Mouse (Mus musculus) right cerebral cortex, postnatal 25 days (tissue): ENCODE data around the gene Acot11.
A peak's percentile ranks its signal among the peaks of the same experiment; 100 is the strongest.

ENCODE experiments used
- DNase-seq: peaks from one replicate; pipeline ENCODE4 v3.0.0; 2022

Acot11 gene

DNA sequence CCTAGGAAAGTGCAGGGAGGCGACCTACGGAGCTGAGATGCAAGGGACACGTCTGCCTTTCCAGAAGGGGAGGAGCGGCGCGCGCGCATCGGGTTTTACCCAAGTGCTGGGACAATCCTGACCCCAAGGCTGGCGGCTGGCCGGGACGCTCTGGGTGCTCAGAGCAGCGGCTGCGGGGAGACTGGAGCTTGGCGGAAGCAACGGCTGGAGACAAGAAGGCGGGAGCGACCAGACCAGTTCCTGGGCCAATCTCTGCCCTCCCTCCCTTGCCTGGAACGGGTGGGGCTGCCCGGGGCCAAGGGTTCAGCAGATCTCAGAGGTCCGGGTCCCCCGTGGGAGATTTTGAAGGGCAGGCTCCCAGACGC is at the start of gene Acot11:
Gene Acot11 (minus strand): TSS at position 89 of the 365 bp plus-strand sequence.
- DNase-seq = no peak

DNA sequence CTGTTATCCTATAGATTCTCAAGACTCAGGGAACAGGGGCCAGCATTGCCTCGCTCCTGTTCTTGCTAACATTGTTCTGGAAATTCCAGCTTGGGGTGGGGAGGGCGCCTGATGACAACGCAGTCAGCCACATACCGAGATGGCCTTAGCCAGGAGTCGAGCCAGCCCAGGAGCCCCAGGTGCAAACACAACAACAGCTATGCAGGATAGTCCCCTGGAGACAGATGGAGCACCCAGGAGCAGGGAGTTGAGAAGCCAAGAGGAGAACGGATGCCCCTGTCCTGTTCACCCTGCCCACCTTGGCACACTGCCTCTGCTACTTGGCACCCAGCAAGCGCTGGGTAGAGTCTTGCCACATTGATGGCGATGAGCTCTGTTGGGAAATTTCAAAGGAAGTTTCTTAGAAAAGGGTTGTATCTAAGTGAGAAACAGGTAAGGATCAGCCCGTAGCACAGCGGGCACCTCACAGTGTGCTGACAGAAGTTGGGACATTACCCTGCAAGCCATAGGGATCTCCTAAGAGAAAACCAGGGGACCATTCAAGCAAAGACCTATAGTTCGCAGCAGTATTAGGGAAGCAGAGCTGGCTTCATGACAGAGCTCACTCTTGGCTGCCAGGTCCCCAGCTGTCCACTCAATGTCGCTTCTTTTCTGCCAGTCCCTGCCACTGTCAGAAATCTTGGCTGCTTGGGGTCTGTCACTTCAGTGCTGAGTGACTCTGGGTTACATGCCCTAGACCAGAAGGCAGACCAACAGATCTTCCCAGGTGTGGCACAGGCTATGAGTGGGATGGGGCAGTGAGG is 43.7 kb upstream of the Acot11 start:
- DNase-seq = no peak

DNA sequence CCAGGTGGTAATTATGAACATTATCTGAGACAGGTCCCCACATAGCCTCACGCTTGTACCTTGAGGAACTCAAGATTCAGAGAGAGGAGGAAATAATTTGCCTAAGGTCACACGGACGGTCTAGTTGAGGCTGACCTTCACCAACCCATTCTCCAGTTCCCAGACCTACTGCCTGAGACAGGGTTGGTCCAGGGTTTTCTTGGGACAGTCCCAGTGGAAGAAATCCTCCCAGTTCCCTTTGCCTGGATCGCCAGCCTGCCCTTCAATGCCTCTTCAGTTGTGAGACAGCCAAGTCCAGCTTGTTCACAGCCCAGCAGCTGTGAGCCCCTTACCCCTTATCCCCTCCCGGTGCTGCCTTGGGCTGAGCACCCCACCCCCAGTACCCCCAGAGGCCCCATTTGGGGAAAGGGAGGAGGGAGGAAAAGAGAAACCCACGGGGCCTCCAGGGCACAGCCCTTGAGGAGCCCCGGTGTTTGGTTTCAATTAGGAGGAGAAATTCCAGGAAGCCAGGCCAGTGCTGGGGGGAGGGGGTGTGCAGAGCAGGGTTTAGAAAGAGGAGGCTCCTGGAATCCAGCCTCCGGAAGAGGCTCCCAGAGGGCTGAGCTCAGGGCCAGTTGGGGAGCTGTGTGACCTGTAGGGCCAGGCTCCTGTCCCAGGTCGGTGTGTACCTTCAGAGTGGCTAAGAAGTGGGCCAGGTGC is 42.9 kb upstream of the Acot11 start:
- DNase-seq = no peak

DNA sequence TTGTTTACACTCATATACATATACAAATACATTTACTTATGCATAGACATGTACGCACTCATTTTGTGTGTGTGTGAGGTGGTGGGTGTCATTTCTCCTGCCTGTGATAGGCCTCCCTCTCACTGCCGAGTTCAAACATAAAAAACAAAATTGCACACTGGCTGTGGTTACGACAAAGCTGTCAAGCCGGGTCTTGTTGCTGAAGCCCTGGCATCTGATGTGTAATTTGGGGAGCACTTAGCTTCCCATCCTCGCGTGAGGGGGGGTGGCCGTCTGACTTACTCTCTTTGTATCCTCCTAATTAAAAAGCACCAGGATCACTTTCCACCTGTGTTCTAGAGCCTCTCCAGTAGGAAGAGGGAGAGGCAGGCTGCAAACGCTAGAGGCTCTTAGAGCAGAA is 37.8 kb upstream of the Acot11 start:
- DNase-seq = no peak

DNA sequence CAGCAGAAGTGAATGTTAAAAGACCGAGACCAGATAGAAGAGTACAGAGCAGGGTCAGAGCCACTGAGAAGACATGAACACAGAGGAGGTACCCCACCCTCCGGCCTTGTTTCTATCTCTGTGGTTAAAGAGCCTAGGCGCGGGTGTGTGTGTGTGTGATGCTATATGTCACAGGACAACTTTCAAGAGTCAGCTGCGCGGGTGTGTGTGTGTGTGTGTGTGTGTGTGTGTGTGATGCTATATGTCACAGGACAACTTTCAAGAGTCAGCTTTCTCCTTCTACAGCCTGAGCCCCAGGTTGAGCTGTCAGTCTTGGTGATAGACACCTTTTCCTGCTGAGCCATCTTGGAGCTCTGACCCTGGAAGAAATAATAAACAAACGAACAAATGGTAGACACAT is 37.1 kb upstream of the Acot11 start:
- no peak for DNase-seq

DNA sequence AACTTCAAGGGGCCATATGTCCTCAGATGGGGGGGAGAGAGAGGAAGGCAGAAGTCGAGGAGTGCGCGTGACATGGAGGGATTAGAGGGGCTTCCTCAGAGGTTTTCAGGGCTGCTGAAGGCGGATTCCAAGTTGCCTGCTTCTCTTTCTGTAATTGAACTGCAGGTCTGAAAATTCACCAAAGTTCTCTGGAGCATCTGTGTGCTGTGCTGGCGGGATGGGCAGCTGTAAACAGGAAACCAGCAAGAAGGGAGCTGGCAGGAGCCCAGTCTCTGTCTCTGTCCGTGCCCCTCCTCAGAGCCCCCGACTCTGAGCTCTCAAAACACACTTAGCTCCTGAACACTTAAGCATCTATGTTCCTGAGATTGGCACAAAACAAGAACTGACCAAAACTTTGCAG is 36.5 kb upstream of the Acot11 start:
- no peak for DNase-seq

DNA sequence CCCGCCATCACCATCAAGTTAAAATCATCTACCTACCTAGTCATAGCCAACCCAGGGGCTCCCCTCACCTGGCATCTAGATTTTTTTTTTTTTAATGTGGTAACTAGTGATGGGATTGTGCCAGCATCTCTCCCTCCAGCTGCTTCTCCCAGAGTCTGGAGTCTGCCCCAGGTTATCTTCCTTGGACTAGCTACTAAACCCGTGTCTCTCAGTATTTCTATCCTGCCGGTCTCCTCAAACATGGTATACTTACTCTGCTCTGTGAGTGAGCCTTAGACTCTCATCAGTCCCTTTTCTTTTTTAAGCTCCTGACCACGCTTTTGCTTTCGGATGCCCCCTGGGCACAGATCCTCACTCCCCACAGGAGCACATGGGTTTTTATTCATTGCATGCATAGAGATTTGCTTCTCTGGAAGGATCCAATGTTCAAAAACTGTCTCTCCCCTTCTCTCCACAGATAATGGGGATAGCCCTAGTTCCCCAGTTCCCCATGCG is 35.9 kb upstream of the Acot11 start:
- DNase-seq = no peak

DNA sequence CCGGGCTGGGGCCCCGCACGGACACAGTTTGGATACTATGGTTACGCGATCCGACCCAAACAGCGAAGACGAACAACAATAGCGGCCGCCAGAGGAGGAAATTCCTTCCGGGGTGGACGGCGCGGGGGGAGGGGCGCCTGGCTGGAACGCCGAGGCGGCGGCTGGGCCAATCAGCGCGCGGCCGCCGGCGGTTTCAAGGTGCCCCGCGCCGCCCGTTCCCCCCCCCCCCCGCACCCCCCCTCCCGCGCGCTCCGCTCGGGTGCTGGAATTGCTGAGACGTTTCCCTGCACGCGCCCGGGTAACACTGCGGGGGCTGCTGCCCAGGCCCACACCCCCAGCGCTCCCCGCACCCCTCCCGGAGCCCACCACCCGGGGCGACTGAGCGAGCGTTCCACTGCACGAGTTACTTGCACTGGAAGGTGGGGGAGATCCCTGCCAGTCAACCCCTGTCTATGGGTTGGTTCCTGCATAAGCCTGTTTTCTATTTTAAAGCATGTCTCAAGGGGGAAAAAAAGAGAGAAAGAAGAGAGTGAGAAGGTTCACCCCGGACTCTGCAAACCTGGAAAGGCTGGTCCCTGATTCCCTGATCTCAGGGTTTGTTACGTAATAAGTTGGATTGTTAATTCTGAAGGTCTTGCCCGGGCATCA is 35.3 kb upstream of the Acot11 start:
- DNase-seq = peak; percentile 88

DNA sequence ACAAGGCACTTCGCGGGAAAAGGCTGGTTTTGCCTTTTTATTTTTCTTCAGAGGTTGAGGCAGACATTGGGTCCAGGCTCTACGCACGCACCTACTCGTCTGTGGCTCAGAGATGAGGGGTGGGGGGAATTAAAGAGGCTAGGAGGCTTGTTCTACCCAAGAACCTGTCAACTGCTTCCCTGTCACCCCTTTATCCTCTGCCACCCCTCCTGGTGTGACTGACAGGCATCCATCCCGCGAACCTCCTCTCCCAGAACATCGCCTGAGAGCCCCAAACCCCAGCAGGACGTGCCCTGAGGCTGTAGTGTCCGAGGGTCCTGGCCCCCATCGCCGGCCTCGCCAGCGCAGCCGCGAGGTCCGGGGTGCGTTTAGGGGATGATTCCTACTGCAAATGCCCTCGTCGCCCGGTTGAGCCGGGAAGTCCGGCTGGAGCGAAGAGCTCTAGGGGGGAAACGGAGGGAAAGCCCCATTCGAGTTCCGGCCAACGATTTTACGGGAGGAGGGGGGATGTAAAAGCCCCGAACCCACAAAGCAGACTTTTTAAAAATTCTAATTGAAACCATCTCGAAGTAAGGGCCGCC is 34.5 kb upstream of the Acot11 start:
- DNase-seq = peak; percentile 44

DNA sequence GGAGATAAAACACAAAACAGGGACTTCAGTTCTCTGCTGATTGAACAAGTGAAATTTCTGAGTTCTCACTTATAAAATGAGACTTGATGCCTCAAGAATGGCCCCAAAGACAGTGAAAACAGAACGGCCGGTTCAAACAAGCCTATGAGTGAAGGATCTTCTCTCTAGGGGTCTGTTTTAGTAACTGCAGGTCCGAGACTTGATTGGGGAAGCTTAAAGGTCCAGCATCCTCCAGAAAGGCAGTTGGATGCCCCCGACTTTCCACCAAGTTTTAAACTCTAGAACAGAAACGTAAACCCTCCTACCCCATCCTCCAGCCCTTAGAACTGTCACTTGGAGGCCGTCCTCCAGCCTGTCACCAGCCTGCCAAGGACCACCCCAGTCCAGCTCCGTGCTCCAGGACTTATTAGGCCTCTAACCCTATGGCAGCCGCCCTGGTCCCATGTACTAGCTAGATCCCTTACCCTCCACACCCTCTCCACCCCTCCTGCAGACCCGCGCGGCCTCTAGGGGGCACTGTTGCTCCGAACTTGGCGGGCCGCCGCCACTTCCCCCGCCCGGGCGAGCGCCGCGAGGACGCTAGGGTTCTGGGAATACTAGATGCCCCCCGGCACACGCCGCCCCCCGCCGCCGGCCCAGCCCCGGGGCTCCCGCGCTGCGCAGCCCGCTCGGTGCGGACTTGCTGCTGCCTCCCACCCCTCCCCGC is 33.9 kb upstream of the Acot11 start:
- DNase-seq = peak; percentile 97

DNA sequence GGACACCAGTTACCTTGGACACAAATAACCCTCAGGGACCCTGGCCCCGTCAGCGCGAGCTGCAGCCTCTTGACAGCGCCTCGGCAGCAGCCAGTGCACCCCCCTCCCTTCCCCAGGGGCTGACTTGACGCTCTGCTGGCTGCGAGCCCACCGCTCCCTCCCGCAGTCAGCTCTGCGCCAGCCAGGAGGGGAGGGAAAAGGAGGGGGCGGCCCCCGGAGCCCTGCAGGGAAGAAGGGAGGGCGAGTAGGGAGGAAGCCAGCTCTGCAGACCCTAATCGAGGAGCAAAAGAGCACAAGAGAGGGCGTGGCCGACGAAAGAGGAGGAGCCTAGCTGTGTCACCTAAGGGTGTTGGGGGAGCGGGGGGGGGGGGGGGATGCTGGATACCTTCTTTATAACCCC is 33.2 kb upstream of the Acot11 start:
- DNase-seq = peak; percentile 55

DNA sequence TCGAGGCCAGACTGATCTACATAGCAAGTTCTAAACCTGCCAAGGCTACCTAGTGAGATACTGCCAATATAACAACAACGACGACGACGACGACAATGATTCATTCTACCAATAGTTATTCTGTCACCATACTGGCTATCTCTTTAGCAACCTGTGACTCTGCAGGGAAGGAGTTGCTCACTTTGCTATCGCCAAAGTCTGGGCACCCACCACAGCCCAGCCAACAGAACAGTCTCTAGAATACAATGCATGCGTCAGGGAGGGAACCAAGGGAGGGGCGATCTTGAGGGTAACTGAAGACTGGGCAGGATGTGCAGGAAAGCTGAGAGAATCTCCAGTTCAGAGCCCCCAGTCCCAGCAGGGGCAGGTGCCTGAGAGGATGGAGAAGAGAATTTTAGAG is 32.6 kb upstream of the Acot11 start:
- no peak for DNase-seq

DNA sequence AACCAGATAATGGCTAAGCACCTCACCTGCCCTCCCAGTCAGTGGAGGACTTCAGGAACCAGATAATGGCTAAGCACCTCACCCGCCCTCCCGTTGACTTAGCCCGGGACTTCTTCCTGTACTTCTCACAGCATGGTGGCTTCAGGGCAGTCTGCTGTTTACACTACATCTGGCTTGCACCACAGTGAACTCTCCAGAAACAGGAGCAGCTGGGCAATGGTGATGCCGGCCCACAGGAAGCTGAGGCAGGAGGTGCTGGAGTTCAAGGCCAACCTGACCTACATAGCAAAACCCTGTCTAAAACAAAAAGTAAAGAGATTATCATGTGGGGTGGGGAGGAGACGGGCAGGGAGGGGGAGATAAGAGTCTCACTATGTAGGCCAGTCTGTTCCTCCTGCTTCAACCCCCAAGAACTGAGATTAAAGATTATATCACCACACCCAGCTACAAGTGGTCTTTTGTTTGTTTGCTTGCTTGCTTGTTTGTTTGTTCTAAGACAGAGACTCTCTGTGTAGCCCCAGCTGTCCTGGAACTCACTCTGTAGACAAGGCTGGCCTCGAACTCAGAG is 25.8 kb upstream of the Acot11 start:
- no peak for DNase-seq

DNA sequence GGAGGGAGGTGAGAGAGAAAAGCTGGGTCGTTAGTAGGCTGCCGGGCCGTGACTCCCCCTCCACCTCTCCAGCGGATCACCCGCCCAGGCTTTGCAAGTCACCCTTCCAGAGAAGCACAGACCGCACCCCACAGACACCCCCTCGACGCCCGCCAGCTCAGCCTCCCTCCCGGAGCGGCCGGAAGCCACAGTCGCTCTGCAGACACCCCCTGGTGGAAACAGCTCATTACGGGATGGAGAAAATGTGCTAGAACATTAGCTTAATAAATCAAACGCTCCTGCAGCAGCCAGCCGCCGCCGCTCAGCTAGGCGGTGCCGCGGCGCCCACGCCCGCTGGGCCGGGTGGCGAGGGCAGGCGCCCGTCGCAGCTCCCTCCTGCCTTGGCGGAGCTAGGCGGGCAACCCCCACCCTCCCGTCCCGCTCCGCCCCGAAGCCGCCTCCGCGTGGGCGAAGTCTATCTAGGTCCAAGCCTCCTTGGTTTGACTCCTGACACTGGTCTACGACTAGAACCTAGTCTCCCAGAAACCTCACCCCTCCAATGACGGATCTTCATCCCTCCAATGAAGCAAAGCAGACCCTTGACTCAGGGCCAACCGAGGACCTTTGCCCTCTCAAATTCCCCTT is 23.1 kb upstream of the Acot11 start:
- peak; percentile 72 for DNase-seq

DNA sequence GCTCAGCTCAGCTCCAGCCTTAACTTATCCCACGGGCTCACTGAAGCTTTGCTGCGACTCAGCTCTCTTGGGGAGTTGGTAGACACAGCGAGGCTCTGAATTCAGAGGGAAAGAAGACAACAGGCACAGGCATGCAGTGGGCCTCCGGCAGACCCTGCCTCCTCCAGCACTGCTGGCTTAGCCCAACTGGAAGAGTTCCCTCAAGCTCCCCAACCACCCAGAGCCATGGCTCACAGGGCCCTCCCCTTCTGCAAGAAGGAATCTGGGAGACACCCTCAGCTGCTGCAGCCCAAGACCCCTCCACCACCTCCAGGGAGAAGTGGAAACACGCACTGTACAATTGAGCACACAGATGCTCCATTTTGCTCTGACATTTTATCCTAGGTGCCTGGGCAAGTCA is 20.4 kb upstream of the Acot11 start:
- no peak for DNase-seq

DNA sequence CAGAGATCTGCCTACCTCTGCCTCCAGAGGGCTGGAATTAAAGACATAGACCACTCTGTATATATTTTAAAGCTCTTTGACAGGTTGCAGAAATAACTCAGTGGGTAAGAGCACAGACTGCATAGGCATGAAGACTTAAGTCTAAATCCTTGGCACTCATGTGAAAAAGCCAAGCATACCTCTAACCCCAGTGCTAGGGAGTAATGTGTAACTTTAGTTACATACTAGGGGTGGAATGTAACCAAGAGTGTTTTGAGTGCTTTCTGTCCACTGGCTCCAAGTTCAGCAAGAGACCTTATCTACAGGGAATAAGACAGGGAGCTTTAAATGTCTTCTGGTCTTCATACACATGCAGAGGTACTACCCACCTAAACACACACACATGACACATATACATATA is 14.6 kb upstream of the Acot11 start:
- no peak for DNase-seq

DNA sequence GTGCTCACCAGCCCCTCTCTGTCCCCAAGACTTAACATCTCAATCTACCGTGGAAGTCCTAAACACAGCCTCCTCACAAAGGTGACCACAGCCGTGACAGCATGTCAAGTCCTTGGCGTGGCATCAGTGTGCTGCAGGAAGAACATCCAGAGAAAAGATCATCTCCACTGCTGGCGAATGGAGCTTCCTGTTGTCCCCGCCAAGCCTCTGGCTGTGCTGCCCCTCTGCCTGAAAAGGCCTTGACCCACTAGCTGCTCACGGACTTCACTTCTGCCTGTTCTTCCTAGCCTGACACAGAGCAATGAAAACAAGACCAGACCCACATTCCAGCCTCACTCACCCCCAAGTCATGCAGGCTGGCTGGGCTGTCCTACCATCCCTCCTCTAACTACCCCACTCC is 13.5 kb upstream of the Acot11 start:
- no peak for DNase-seq

DNA sequence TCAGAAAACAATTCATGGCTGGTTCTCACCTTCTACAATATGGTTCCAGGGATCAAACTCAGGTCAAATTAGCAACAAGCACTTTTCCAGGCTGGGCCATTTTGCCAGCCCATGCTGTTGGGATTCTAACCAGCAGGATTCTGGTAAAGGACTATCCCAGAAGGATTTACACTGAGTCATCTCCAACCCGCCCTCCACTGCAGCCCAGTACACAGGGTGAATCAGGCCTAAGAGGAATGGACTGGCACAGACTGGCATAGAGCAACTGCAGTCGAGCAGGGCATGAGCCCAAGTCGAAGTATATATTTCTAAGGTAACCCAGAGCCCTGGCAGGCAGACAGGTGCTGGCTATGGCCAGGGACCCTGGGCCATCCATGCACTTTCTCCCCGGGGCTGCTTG is 12.2 kb upstream of the Acot11 start:
- no peak for DNase-seq

DNA sequence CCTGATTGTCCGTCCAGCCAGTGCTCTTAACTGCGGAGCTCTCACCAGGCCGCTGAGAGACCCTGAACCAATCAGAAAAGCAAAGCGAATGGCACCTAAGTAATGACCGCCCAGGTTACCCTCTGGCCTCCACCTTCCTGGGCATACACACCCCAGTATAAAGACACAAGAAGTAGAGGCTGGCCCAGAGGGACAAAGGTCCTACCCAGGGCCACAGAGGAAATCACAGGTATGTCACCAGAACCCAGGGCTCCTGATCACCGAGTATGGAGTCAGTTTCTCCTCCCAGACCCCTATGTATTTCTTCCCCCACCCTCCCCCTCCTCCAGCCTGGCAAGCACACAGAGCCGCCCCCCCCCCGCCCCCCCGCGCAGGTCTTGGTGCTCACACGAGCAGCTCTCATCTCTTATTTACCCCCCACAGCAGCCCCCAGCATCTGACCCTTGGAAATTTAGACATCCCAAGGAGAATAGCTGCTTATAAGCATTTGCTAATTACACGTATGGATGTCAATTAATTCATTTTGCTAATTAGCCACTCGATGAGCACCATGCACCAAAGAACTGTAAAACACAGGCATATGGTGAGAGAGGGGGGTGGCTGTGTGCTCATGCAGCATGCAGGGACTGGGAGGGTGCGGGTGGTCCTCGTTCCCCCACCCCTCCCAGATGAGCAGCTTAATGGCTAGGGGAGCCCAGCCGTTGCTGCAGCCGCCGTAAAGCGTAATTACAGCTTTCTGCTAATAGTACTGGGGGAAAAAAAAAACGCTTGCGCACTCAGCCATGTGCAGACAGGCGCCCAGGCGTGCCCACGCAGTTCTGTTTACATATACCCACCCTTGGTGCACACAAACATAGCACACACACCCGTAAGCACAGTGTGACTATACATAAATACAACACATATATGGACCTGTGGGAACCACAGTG is 10.9 kb upstream of the Acot11 start:
- no peak for DNase-seq

DNA sequence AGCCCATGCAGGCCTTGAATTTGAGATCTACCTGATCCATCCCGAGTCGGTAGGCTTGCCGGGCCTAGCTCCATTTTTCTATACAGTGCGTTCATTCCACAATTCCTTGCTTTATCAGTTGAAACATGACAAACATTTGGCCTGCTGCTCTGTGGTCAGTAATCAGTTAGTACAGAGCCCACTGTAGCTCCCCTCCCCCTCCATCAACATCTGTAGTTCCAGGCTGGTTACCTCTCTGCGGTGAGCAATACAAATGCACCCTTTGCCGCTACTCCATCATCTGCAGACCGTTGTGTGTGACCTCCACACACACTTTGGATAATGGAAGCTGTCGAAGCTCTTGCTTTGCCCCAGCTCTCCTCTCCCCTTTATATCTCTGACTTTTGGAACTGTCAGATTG is 6.4 kb upstream of the Acot11 start:
- DNase-seq = no peak

DNA sequence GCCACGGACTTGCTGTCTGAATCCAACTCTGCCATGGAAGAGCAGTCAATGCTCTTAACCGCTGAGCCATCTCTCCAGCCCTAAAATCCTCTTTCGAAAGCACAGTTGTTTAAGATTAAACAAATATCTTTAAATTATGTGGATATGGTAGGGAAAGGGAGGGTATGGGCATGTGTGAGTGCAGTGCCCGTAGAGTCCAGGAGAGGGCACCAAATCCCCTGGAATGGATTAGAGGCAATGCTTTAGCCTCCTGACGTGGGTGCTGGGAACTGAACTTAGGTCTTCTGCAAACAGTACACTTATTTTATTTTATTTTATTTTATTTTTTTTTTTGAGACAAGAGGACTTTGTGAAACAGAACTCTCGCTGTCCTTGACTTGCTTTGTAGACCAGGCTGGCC is 5.2 kb upstream of the Acot11 start:
- DNase-seq = no peak
